Comparison of ENCODE assay signal across 28 mouse cellular contexts in the genomic region with DNA sequence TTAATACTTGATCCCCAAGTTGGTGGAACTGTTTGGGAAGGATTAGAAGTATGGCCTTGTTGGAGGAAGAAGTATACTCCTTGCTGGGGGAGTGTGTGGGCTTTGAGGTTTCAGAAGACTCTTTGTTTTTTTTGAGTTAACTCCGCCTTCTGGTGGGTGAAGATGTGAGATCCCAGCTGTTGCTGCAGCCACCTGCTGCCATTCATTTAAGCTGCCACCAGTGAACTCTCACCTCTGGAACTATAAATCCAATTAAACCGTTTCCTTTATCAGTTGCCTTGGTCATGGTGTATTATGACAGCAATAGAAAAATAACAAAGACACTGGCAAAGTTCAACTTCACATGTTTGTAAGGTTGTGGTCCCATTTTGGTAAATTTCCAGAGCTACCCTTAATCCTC. TPM values are rescaled to one million over a fixed set of nuclear protein-coding genes. Genes with fewer than 3 reads are reported as not detected.
A peak's percentile ranks its signal among the peaks of the same experiment; 100 is the strongest.
DNase-seq lines count a peak whose midpoint lies in the region; ATAC-seq and TF ChIP-seq lines count a peak whose summit lies in the region.
"Had no signal": no experiment of that assay in that cellular context is flagged by ENCODE, and none has a peak within 500 bp of the region (broad histone marks: within the 10 kb centered on the region; RNA-seq: fewer than 3 reads in every experiment).

No protein-coding gene starts in this region.

- WGBS in midbrain, embryonic 11.5 days = 52% methylated on average over 2 of the region's 2 CpGs
- WGBS in midbrain, postnatal 0 days = 46% methylated on average over 2 of the region's 2 CpGs

- no peak for TF ChIP-seq CTCF in midbrain, postnatal 0 days (IDR thresholded peaks at IDR 0.05)

- DNase-seq in midbrain, embryonic 11.5 days (ENCODE audit: low spot score, missing footprints) = peak; percentile 82
- no peak for DNase-seq in midbrain, postnatal 0 days (ENCODE audit: low spot score)
- peak; percentile 30 for DNase-seq in embryo, embryonic 11 days
- peak; percentile 71 for DNase-seq in mesoderm, embryonic 11.5 days (ENCODE audit: low read depth, low spot score)
- no peak for DNase-seq in adrenal gland, adult (ENCODE audit: inconsistent age in 2 of 2, low spot score in 1 of 2)
- DNase-seq in layer of hippocampus, postnatal 25 days (ENCODE audit: extremely low spot score in 1 of 2, low spot score in 1 of 2) = no peak
- DNase-seq: adrenal gland, postnatal 10 days; adrenal gland, postnatal 36 days; cerebellum, adult 18-20 months; cerebellum, adult 9-10 months; cerebellum, postnatal 14 days; gastrocnemius, postnatal 10 days; gastrocnemius, postnatal 36 days; heart, adult 18-20 months; heart, postnatal 10 days; heart, postnatal 36 days had no signal

- H3K4me2 ChIP-seq in midbrain, embryonic 11.5 days = no peak overlapping the region
- no peak overlapping the region for H3K4me2 ChIP-seq in midbrain, postnatal 0 days (ENCODE audit: low read depth, low read length, poor library complexity, severe bottlenecking)
- H3K4me2 ChIP-seq: embryonic facial prominence, embryonic 13.5 days; forebrain, embryonic 12.5 days; forebrain, embryonic 15.5 days; heart, embryonic 12.5 days; heart, embryonic 15.5 days; hindbrain, embryonic 14.5 days had no signal

- H3K36me3 ChIP-seq in midbrain, embryonic 11.5 days (ENCODE audit: control insufficient read depth, insufficient read depth, low read length) = no peaks in the 10 kb centered on the region
- no peaks in the 10 kb centered on the region for H3K36me3 ChIP-seq in midbrain, postnatal 0 days (ENCODE audit: insufficient read depth, low read length)
- H3K36me3 ChIP-seq: embryonic facial prominence, embryonic 10.5 days; embryonic facial prominence, embryonic 13.5 days; forebrain, embryonic 12.5 days; forebrain, embryonic 15.5 days; heart, embryonic 12.5 days; heart, embryonic 15.5 days had no signal

- no peak overlapping the region for H3K4me3 ChIP-seq in midbrain, embryonic 11.5 days (ENCODE audit: low read depth, low read length)
- H3K4me3 ChIP-seq in midbrain, postnatal 0 days (ENCODE audit: low read depth, low read length) = no peak overlapping the region
- H3K4me3 ChIP-seq: embryonic facial prominence, embryonic 10.5 days; embryonic facial prominence, embryonic 13.5 days; erythroblast, embryonic 14.5 days; forebrain, embryonic 12.5 days; forebrain, embryonic 15.5 days; heart, embryonic 12.5 days; heart, embryonic 15.5 days had no signal

- no peaks in the 10 kb centered on the region for H3K27me3 ChIP-seq in midbrain, embryonic 11.5 days (ENCODE audit: control insufficient read depth, insufficient read depth, low read length)
- no peaks in the 10 kb centered on the region for H3K27me3 ChIP-seq in midbrain, postnatal 0 days (ENCODE audit: insufficient read depth, low read length)
- H3K27me3 ChIP-seq: embryonic facial prominence, embryonic 13.5 days; forebrain, embryonic 12.5 days; forebrain, embryonic 15.5 days; heart, embryonic 12.5 days; heart, embryonic 15.5 days had no signal

- H3K4me1 ChIP-seq in midbrain, embryonic 11.5 days (ENCODE audit: control insufficient read depth, insufficient read depth, low read length) = no peaks in the 10 kb centered on the region
- H3K4me1 ChIP-seq in midbrain, postnatal 0 days (ENCODE audit: insufficient read depth, low read length) = no peaks in the 10 kb centered on the region
- H3K4me1 ChIP-seq: forebrain, embryonic 12.5 days had no signal

- ATAC-seq in midbrain, embryonic 11.5 days (ENCODE audit: low FRiP score) = no peak
- no peak for ATAC-seq in midbrain, postnatal 0 days (ENCODE audit: low FRiP score)
- ATAC-seq: activated CD4-positive, CD25-positive, alpha-beta regulatory T cell, adult 4 months; forebrain, embryonic 15.5 days; hindbrain, postnatal 0 days; inflammation-experienced regulatory T-cells, adult 6 months; intestine, embryonic 16.5 days had no signal

- H3K9me3 ChIP-seq in midbrain, embryonic 11.5 days (ENCODE audit: control insufficient read depth, low read length) = peaks cover 5% of the 10 kb centered on the region; the same call in 1 of the 2 replicates
- H3K9me3 ChIP-seq in midbrain, postnatal 0 days (ENCODE audit: low read length) = no peaks in the 10 kb centered on the region
- H3K9me3 ChIP-seq: embryonic facial prominence, embryonic 13.5 days; forebrain, embryonic 12.5 days; forebrain, embryonic 15.5 days; heart, embryonic 15.5 days had no signal

- no peak overlapping the region for H3K9ac ChIP-seq in midbrain, embryonic 11.5 days (ENCODE audit: low read length)
- H3K9ac ChIP-seq in midbrain, postnatal 0 days (replicated peaks; ENCODE audit: low read length, poor library complexity, severe bottlenecking) = no peak overlapping the region
- H3K9ac ChIP-seq: embryonic facial prominence, embryonic 13.5 days; forebrain, embryonic 12.5 days; forebrain, embryonic 15.5 days; heart, embryonic 12.5 days; heart, embryonic 15.5 days; hindbrain, embryonic 14.5 days had no signal

- no peak overlapping the region for H3K27ac ChIP-seq in midbrain, embryonic 11.5 days (ENCODE audit: low read depth, low read length)
- H3K27ac ChIP-seq in midbrain, postnatal 0 days (ENCODE audit: low read depth, low read length) = no peak overlapping the region
- H3K27ac ChIP-seq: forebrain, embryonic 12.5 days; forebrain, embryonic 15.5 days; heart, embryonic 15.5 days; hindbrain, embryonic 14.5 days; hindbrain, postnatal 0 days had no signal

RNA-seq across cellular contexts. Expression of a gene that starts 46.6 kb away (rescaled TPM):
- polyA plus RNA-seq in midbrain, embryonic 11.5 days (2014; fragmentation: Nextera tagmentation; extraction: Ambion mirVana) = 87.2 and 103 TPM in 2 replicates
- total RNA-seq in midbrain, postnatal 0 days (2014; rRNA removed) = 40.9 and 53.4 TPM in 2 replicates
- polyA plus RNA-seq in midbrain, postnatal 0 days (2015; fragmentation: Nextera tagmentation; extraction: Ambion mirVana) = 12.3 and 12.9 TPM in 2 replicates
- 10 to 100 TPM; 12.3 to 13.7 TPM for total RNA-seq in layer of hippocampus, postnatal 25 days (2021)
- polyA plus RNA-seq: activated CD4-positive, CD25-positive, alpha-beta regulatory T cell, adult 4 months; erythroblast, embryonic 14.5 days; inflammation-experienced regulatory T-cells, adult 6 months had no signal

Comparison
In these comparisons a context has a peak if more than half of its experiments do, and no peak if none do; other contexts are left out.
1. DNase-seq: peak in midbrain, embryonic 11.5 days (single experiment), embryo, embryonic 11 days (single experiment) and mesoderm, embryonic 11.5 days (single experiment); none in midbrain, postnatal 0 days (single experiment), adrenal gland, adult (0 of 2) and layer of hippocampus, postnatal 25 days (0 of 2).